Mouse (Mus musculus): ENCODE measurements around the gene Enpp3. TPM values are rescaled to one million over a fixed set of nuclear protein-coding genes. Genes with fewer than 3 reads are reported as not detected.
A peak's percentile ranks its signal among the peaks of the same experiment; 100 is the strongest.
"Not testable (repeated sequence)": the region's sequence is repeated elsewhere in the genome, so short reads cannot be mapped to it uniquely, and the experiment has no call there.

Gene Enpp3
- total RNA-seq, 2 experiments from 2014 or later = 0.91 to 2.0 TPM

GRCm38 (mm10) chr10:24823697-24824535 lies 18.7 kb downstream of the Enpp3 start:
- DNase-seq (ENCODE audit: extremely low spot score in 1 of 2, low spot score in 2 of 2) = peak in 1 of 2 experiments; percentile 27
- intact Hi-C loops (cut with DNase I) = no loop called here

- no peak for DNase-seq (ENCODE audit: extremely low spot score in 1 of 2, low spot score in 2 of 2)
- intact Hi-C loops (cut with DNase I) = no loop called here
These were observed 19.4 kb downstream of the Enpp3 start for GRCm38 (mm10) chr10:24823265-24823664.

- intact Hi-C loops (cut with DNase I) = no loop called here
- DNase-seq (ENCODE audit: extremely low spot score in 1 of 2, low spot score in 2 of 2) = no peak
These were observed 19.8 kb downstream of the Enpp3 start for GRCm38 (mm10) chr10:24822842-24823241.

- intact Hi-C loops (cut with DNase I) = no loop called here
- no peak for DNase-seq (ENCODE audit: extremely low spot score in 1 of 2, low spot score in 2 of 2)
These were observed 20.5 kb downstream of the Enpp3 start for GRCm38 (mm10) chr10:24821990-24822676.

GRCm38 (mm10) chr10:24819526-24819925 lies 23.1 kb downstream of the Enpp3 start:
- intact Hi-C loops (cut with DNase I) = no loop called here
- no peak for DNase-seq (ENCODE audit: extremely low spot score in 1 of 2, low spot score in 2 of 2)

GRCm38 (mm10) chr10:24810639-24811038 lies 32.0 kb downstream of the Enpp3 start:
- intact Hi-C loops (cut with DNase I) = no loop called here

GRCm38 (mm10) chr10:24806756-24807155 lies 35.9 kb downstream of the Enpp3 start:
- no peak for DNase-seq (ENCODE audit: extremely low spot score in 1 of 2, low spot score in 2 of 2)
- intact Hi-C loops (cut with DNase I) = no loop called here

More at GRCm38 (mm10) chr10:24810639-24811038, 32.0 kb downstream of the Enpp3 start:
- peak in 1 of 2 experiments; percentile 27 for DNase-seq (ENCODE audit: extremely low spot score in 1 of 2, low spot score in 2 of 2)

GRCm38 (mm10) chr10:24805876-24806275 lies 36.7 kb downstream of the Enpp3 start:
- intact Hi-C loops (cut with DNase I) = no loop called here
- DNase-seq (ENCODE audit: extremely low spot score in 1 of 2, low spot score in 2 of 2) = no peak

GRCm38 (mm10) chr10:24805173-24805572 lies 37.5 kb downstream of the Enpp3 start:
- DNase-seq (ENCODE audit: extremely low spot score in 1 of 2, low spot score in 2 of 2) = no peak
- intact Hi-C loops (cut with DNase I) = no loop called here

- DNase-seq (ENCODE audit: extremely low spot score in 1 of 2, low spot score in 2 of 2); intact Hi-C loops (cut with DNase I): not testable (repeated sequence)
These were observed 39.8 kb downstream of the Enpp3 start for GRCm38 (mm10) chr10:24802742-24803244.

GRCm38 (mm10) chr10:24801796-24802195 lies 40.8 kb downstream of the Enpp3 start:
- intact Hi-C loops (cut with DNase I) = no loop called here
- DNase-seq (ENCODE audit: extremely low spot score in 1 of 2, low spot score in 2 of 2) = no peak

- DNase-seq (ENCODE audit: extremely low spot score in 1 of 2, low spot score in 2 of 2) = peak; percentile 39 to 80
- intact Hi-C loops (cut with DNase I) = no loop called here
These were observed 45.4 kb downstream of the Enpp3 start for GRCm38 (mm10) chr10:24797246-24797645.

- intact Hi-C loops (cut with DNase I) = no loop called here
- no peak for DNase-seq (ENCODE audit: extremely low spot score in 1 of 2, low spot score in 2 of 2)
These were observed 49.9 kb downstream of the Enpp3 start for GRCm38 (mm10) chr10:24792756-24793155.

- intact Hi-C loops (cut with DNase I) = loop anchor here (5.0 kb wide), 1 partner anchor 158 kb away; no protein-coding TSS in a partner anchor
- DNase-seq (ENCODE audit: extremely low spot score in 1 of 2, low spot score in 2 of 2) = peak in 1 of 2 experiments; percentile 65
These were observed 52.7 kb downstream of the Enpp3 start for GRCm38 (mm10) chr10:24789747-24790545.

- DNase-seq (ENCODE audit: extremely low spot score in 1 of 2, low spot score in 2 of 2) = no peak
- intact Hi-C loops (cut with DNase I) = loop anchor here (5.0 kb wide), 1 partner anchor 153 kb away; no protein-coding TSS in a partner anchor
These were observed 57.3 kb downstream of the Enpp3 start for GRCm38 (mm10) chr10:24785345-24785744.

- DNase-seq (ENCODE audit: extremely low spot score in 1 of 2, low spot score in 2 of 2) = no peak
- intact Hi-C loops (cut with DNase I) = loop anchor here (5.0 kb wide), 1 partner anchor 152 kb away; no protein-coding TSS in a partner anchor
These were observed 57.9 kb downstream of the Enpp3 start for GRCm38 (mm10) chr10:24784624-24785276.

GRCm38 (mm10) chr10:24783946-24784345 lies 58.7 kb downstream of the Enpp3 start:
- intact Hi-C loops (cut with DNase I) = no loop called here
- DNase-seq (ENCODE audit: extremely low spot score in 1 of 2, low spot score in 2 of 2) = no peak

- intact Hi-C loops (cut with DNase I) = no loop called here
- DNase-seq (ENCODE audit: extremely low spot score in 1 of 2, low spot score in 2 of 2) = no peak
These were observed 64.0 kb downstream of the Enpp3 start for GRCm38 (mm10) chr10:24778643-24779020.
